Mouse (Mus musculus): ENCODE results near the gene Card19.

GRCm38 (mm10) chr13:49219367-49219766 is 3.5 kb upstream of the Card19 start:
- no peak for TF ChIP-seq POLR2A (IDR thresholded peaks at IDR 0.05; ENCODE audit: low read depth, low read length)
- no peak for TF ChIP-seq CTCF (IDR thresholded peaks at IDR 0.05; ENCODE audit: extremely low read depth, insufficient read depth, insufficient read length, insufficient replicate concordance)
